Mouse (Mus musculus) embryonic facial prominence, embryonic 12.5 days (tissue): Measurements from ENCODE around the gene Trappc12. TPM values are rescaled to one million over a fixed set of nuclear protein-coding genes. Genes with fewer than 3 reads are reported as not detected.

Experiments used
- ATAC-seq: fragments of 200-750 bp; cut with Nextera tagmentation; 2 replicates; pipeline ENCODE4 v1.8.0; 2017; ENCODE audit not compliant: insufficient number of reproducible peaks, insufficient read depth, low FRiP score, low TSS enrichment
- H3K27ac ChIP-seq: fragments of 300-500 bp; sonication (generic); 2 replicates; pipeline ENCODE4 v1.5.1; 2016; ENCODE audit warnings: mild to moderate bottlenecking
- H3K27me3 ChIP-seq: fragments of 300-500 bp; sonication (generic); 2 replicates; pipeline ENCODE4 v1.6.1; 2016; ENCODE audit warnings: mild to moderate bottlenecking, moderate library complexity
- H3K36me3 ChIP-seq: fragments of 300-500 bp; sonication (generic); 2 replicates; pipeline ENCODE4 v1.6.1; 2016; ENCODE audit warnings: mild to moderate bottlenecking
- H3K4me1 ChIP-seq: fragments of 300-500 bp; sonication (generic); 2 replicates; pipeline ENCODE4 v1.6.1; 2016
- H3K4me2 ChIP-seq: fragments of 300-500 bp; sonication (generic); replicated peaks from 2 replicates; pipeline ENCODE4 v1.6.1; 2016; ENCODE audit warnings: mild to moderate bottlenecking, moderate library complexity
- H3K4me3 ChIP-seq: fragments of 300-500 bp; sonication (generic); 2 replicates; pipeline ENCODE4 v1.5.1; 2016; ENCODE audit warnings: mild to moderate bottlenecking
- H3K9ac ChIP-seq: fragments of 300-500 bp; sonication (generic); 2 replicates; pipeline ENCODE4 v1.6.1; 2016; ENCODE audit warnings: mild to moderate bottlenecking, moderate library complexity
- H3K9me3 ChIP-seq: fragments of 300-500 bp; sonication (generic); 2 replicates; pipeline ENCODE4 v1.6.1; 2016; ENCODE audit warnings: mild to moderate bottlenecking, moderate library complexity
- WGBS: fragments of 180-500 bp; shearing (Covaris S2); methylation state at CpG from one replicate; pipeline ENCODE4 v1.1.7; 2016; 5-methylcytosine and 5-hydroxymethylcytosine counted together
- microRNA-seq: library from miRNA; unstranded; fragments of <30 nt; microRNA quantifications from one replicate; pipeline ENCODE4, GENCODE M21; 2017
- polyA plus RNA-seq: library from polyadenylated mRNA; unstranded; fragments of >200 nt; fragmentation: Nextera tagmentation; extraction: Ambion mirVana; gene quantifications from 2 replicates; pipeline ENCODE4 v1.2.1, GENCODE M21; 2016

The Trappc12 gene
- polyA plus RNA-seq, 1 experiment from 2014 or later: 42.6 TPM

DNA sequence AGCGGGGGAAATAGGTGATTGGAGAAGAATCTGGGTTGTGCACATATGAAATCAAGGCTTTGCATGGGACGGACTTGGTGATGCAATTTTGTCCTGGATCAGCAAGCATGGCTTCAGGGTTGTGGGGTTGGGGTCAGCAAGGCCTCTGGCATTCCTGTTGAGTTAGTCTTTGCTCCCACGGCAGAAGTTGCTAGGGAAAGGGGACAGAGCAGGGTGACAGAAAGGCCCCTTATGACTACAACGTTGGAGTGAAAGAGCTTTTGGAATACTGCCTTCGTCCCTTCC is 74.4 kb downstream of the Trappc12 start:
- Histone ChIP-seq H3K27me3 (no peaks in the 10 kb centered on the region), H3K9me3 (no peaks in the 10 kb centered on the region), H3K27ac (peak overlapping the region; percentile 95), H3K4me1 (0 out of 2 replicates have a peak, but pooled peaks cover 9% of the 10 kb centered on the region), H3K36me3 (peaks cover 18% of the 10 kb centered on the region; the same call in 1 of the 2 replicates), H3K4me3 (peak overlapping the region; percentile 52), H3K9ac (peak overlapping the region; percentile 65), H3K4me2 (peak overlapping the region; percentile 60)
- WGBS: 64% methylated on average over 5 of the region's 5 CpGs
- ATAC-seq: 0 out of 2 replicates have a peak, but pooled peaks have one; percentile 31

DNA sequence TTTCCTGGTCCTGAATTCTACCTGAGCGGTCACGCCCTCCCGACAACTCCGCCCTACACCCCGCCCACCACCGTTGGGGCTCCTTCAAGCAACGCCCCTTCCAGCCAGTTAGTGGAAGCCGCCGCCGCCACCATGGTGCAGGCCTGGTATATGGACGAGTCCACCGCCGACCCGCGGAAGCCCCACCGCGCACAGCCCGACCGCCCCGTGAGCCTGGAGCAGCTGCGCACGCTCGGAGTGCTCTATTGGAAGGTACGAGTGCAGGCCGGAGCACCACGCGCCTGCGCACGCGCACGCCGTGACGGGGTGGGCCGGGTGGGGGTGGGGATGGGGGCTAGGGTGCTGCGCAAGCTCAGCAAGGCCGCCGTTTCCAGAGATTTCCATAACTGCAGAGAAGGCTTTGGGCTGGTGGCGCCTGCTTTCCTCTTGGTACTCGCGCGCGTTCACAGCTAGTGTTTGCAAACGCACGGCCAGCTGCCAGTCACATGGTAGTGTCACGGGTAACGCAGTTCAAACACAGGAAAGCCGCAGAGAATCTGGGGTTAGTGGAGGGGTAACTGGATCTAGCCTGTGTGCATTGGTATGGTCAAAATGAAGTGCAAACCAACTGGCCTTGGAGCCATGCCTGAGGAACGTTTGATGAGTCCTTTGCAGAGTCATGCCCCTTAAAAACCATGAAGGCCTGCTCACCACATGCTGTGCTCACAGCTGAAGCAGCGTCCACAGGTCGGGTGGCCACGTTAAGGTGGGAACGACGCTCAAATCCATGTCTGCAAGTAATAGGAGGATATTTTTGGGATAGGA is 74.9 kb downstream of the Trappc12 start, which contains the start of gene Adi1:
Gene Adi1, plus strand, starts transcription at position 111 of the 804 bp plus-strand sequence.
- H3K27me3 ChIP-seq: no peaks in the 10 kb centered on the region
- peaks cover 14% of the 10 kb centered on the region; the same call in 1 of the 2 replicates for H3K36me3 ChIP-seq
- H3K9me3 ChIP-seq: no peaks in the 10 kb centered on the region
- H3K27ac ChIP-seq: peak within 1 kb of the TSS; percentile 95
- peak within 1 kb of the TSS; percentile 52 for H3K4me3 ChIP-seq
- WGBS: 3% methylated on average over 52 of the region's 53 CpGs
- ATAC-seq: peak; percentile 97
- 0 out of 2 replicates have a peak, but pooled peaks cover 9% of the 10 kb centered on the region for H3K4me1 ChIP-seq
- peak within 1 kb of the TSS; percentile 60 for H3K4me2 ChIP-seq
- peak within 1 kb of the TSS; percentile 65 for H3K9ac ChIP-seq

DNA sequence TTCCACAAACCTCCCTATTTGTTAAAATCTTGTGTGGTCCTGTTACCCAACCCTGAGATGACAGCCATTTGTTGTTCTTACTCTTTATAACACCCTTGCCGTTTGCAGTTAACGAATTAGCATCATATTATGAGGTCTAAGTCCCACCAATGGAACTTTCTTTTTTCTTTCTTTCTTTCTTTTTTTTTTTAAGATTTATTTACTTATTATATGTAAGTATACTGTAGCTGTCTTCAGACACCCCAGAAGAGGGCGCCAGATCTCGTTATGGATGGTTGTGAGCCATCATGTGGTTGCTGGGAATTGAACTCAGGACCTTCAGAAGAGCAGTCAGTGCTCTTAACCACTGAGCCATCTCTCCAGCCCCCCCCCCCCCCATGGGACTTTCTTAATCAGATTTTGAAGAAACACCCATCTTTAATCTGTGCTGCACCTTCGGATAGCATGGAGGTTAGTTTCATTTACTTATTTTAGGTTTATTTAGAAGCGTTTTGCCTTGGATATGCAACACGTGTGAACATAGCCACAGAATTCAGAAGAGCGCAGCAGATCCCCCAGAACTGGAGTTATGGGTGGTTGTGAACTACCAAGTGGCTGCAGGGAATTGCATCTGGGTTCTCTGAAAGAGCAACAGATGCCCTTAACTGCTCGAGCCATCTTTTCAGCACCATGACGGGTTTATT is 76.1 kb downstream of the Trappc12 start:
- Histone ChIP-seq H3K27ac (peak overlapping the region; percentile 95; the same call in 1 of the 2 replicates), H3K27me3 (no peaks in the 10 kb centered on the region), H3K9ac (no peak overlapping the region), H3K4me3 (peak overlapping the region; percentile 52; the same call in 1 of the 2 replicates), H3K36me3 (peaks cover 7% of the 10 kb centered on the region; the same call in 1 of the 2 replicates), H3K9me3 (no peaks in the 10 kb centered on the region), H3K4me2 (peak overlapping the region; percentile 60; the same call in 1 of the 2 replicates), H3K4me1 (0 out of 2 replicates have a peak, but pooled peaks cover 9% of the 10 kb centered on the region)
- no peak for ATAC-seq
- WGBS: 85% methylated on average over 10 of the region's 10 CpGs

DNA sequence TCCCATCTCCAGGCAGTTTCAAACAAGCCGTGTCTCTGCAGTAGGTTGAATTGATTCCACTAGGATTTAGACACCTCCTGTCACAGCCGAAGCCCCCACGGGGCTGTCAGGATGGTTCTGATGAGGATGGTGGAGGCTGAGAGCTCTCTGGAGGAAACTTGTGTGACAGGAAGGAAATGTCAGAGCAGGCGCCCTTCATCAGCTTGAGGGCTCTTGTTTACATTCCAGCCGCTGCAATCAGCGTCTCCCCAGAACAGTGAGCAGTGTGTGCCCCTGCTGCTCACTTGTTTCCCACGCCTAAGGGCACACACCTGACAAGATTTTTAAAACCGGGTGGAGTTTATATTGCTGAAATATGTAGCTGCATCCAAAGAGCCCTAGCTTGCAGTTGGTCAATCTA is 83.0 kb downstream of the Trappc12 start:
- H3K4me2 ChIP-seq: no peak overlapping the region
- H3K4me1 ChIP-seq: 0 out of 2 replicates have a peak, but pooled peaks cover 10% of the 10 kb centered on the region
- no peak overlapping the region for H3K4me3 ChIP-seq
- no peak overlapping the region for H3K9ac ChIP-seq
- no peak for ATAC-seq
- WGBS: 26% methylated on average over 8 of the region's 8 CpGs
- H3K27me3 ChIP-seq: no peaks in the 10 kb centered on the region
- H3K27ac ChIP-seq: no peak overlapping the region
- H3K36me3 ChIP-seq: no peaks in the 10 kb centered on the region; the same call in 1 of the 2 replicates
- H3K9me3 ChIP-seq: no peaks in the 10 kb centered on the region

DNA sequence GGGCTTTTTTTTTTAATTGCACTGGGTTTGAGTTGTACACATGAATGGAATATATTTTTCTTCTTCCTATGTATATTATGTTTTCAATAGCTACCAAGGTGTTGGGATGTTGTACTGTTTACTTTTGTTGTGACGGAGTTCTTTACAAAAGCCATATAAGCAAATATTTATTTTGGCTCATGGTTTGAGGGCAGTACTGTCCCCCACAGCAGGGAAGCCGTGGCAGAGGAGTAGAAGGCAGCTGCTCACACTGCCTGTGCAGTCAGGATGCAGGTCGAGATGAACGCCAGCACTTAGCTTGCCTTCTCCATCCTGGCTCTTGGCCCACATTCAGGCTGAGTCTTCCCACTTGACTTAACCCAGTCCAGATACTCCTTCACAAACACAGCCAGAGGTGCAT is 83.5 kb downstream of the Trappc12 start:
- WGBS: 73% methylated on average over 4 of the region's 4 CpGs
- no peak for ATAC-seq
- Histone ChIP-seq H3K27me3 (no peaks in the 10 kb centered on the region), H3K27ac (no peak overlapping the region), H3K4me1 (0 out of 2 replicates have a peak, but pooled peaks cover 10% of the 10 kb centered on the region), H3K4me2 (no peak overlapping the region), H3K36me3 (no peaks in the 10 kb centered on the region; the same call in 1 of the 2 replicates), H3K9ac (no peak overlapping the region), H3K4me3 (no peak overlapping the region), H3K9me3 (no peaks in the 10 kb centered on the region)

DNA sequence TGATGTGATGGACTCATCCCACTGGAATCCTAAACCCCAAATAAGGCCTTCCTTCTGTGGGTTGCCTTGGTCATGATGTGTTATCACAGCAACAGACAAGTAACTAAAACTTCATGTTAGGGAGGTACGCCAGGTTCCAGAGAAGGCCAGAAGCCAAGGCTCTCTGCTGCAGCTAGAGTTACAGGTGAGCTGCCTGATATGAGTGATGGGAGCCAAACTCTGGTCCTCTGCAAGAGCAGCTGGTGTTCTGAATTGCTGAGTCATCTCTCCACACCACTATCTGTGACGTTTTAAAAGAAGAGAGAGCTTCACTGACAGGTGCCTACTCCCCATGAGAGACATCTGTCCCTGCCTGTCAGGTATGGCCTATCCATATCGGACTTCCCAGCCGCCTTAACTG is 87.6 kb downstream of the Trappc12 start:
- H3K27ac ChIP-seq: no peak overlapping the region
- H3K36me3 ChIP-seq: peaks cover 26% of the 10 kb centered on the region
- H3K9ac ChIP-seq: no peak overlapping the region
- no peak overlapping the region for H3K4me2 ChIP-seq
- H3K9me3 ChIP-seq: no peaks in the 10 kb centered on the region
- WGBS: 79% methylated on average over 4 of the region's 4 CpGs
- H3K27me3 ChIP-seq: no peaks in the 10 kb centered on the region
- no peak overlapping the region for H3K4me3 ChIP-seq
- H3K4me1 ChIP-seq: 0 out of 2 replicates have a peak, but pooled peaks cover 8% of the 10 kb centered on the region
- ATAC-seq: no peak

DNA sequence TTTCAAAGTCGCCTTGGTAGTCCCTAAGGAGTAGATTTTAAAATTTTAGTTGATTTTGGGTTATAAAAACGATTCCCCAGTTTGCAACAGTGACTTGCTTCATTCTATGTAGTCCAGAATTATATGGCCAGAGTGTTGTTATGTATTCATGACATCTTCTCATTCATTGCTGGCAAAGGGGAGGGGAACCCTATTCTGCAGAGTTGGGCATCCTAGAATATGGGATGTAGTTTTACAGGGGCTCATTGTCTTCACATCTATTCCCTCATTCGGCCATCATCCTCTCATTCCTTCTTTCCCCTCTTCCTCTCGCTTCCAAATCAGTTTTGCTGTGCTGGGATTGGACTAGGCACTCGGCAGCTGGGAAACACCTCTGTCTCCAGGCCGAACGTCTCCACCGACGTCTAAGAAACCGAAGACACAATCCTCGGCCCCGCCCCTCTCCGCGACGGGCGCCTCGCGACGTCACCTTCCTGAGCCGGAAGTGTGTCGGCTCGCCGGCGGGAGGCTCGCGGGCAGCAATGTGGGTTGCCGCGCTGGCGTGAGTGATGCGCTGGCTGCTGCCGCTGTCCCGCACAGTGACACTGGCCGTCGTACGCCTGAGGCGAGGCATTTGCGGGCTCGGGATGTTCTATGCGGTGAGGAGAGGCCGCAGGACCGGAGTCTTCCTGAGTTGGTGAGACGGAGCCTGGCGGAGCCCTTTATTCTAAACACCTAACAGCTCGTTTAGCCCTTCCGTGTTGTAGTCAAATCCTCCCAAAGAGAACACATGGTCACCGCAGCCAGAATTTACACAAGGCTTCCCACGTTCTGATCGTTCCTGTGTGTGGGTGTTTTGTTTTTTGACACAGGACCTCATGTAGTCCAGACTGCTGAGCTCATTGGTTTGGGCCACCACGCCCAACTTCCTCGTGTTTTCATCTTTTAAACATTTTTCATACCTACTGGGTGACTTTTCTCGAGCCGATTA is 100.8 kb downstream of the Trappc12 start, which contains the start of gene Rnaseh1:
Gene Rnaseh1, plus strand, starts transcription at position 462 of the 970 bp plus-strand sequence.
- peak; percentile 84 for ATAC-seq
- Histone ChIP-seq H3K4me3 (peak within 1 kb of the TSS; percentile 93), H3K4me2 (peak within 1 kb of the TSS; percentile 68), H3K36me3 (peaks cover 6% of the 10 kb centered on the region), H3K27me3 (no peaks in the 10 kb centered on the region), H3K27ac (peak within 1 kb of the TSS; percentile 67; the same call in 1 of the 2 replicates), H3K9me3 (no peaks in the 10 kb centered on the region), H3K4me1 (peaks cover 4% of the 10 kb centered on the region; the same call in 1 of the 2 replicates), H3K9ac (peak within 1 kb of the TSS; percentile 78)
- 2% methylated on average over 52 of the region's 52 CpGs for WGBS

Small RNA genes within 50 kb of the gene (microRNA-seq; reads per million reads assigned to microRNA genes)
- gene Mir6937: not detected

Other genes starting within 250 kb of the Trappc12 start
- 0.18 and 0.31 TPM in 2 replicates for gene Dcdc2c, start 198.1 kb downstream of the Trappc12 start, polyA plus RNA-seq
- gene Allc, start 167.9 kb downstream of the Trappc12 start, polyA plus RNA-seq: not detected in 2 replicates
- gene Colec11, start 127.1 kb downstream of the Trappc12 start, polyA plus RNA-seq: 0.37 TPM in 1 of 2 replicates, not detected in the other
- 708 and 761 TPM in 2 replicates for gene Rps7, start 114.5 kb downstream of the Trappc12 start, polyA plus RNA-seq
- 30.3 and 30.7 TPM in 2 replicates for gene Rnaseh1, start 100.9 kb downstream of the Trappc12 start, polyA plus RNA-seq
- 62.6 and 66.1 TPM in 2 replicates for gene Adi1, start 75.2 kb downstream of the Trappc12 start, polyA plus RNA-seq
- gene Eipr1, start 1.3 kb upstream of the Trappc12 start, polyA plus RNA-seq: 31.1 and 35.8 TPM in 2 replicates